Mouse (Mus musculus): Measurements from ENCODE around the gene Lrrk1.
A peak's percentile ranks its signal among the peaks of the same experiment; 100 is the strongest.

Lrrk1 gene

DNA sequence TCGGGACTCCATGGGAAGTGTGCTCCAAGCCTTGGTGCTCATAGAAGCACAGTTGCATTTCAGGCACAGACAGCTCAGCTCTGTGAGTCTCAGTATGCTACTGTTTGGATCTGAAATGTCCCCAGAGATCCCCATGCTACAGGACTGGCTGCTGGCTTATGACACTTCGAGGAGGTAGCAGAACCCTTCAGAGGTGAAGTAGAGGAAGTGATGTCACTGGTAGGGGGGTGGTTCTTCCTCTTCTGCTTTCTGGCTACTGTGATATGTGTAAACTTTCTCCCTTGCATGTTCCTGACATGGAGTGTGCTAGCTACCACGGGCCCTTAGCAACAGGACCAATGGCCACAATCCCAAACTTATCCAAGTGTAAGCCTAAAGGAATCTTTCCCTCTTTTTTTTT lies 162.3 kb downstream of the Lrrk1 start:
- no peak for DNase-seq (ENCODE audit: low read depth, low spot score)

DNA sequence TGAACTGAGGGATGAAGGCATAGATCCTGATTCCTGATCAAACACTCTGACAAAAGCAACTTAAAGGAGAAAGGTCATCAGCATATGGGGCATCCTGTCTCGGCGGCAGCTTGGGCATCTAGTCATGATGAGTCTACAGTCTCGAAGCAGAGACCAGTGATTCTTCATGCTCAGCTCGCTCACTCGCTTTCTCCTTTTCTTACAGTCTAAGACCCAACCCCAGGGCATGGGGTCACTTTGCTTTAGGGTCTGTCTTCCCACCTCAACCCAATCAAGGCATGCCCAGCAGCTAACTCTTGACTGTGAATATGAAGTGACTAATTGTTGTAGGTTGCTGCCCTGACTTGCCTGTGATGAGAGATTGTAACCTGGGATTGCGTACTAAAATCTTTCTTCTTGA lies 163.6 kb downstream of the Lrrk1 start:
- no peak for DNase-seq (ENCODE audit: low read depth, low spot score)

DNA sequence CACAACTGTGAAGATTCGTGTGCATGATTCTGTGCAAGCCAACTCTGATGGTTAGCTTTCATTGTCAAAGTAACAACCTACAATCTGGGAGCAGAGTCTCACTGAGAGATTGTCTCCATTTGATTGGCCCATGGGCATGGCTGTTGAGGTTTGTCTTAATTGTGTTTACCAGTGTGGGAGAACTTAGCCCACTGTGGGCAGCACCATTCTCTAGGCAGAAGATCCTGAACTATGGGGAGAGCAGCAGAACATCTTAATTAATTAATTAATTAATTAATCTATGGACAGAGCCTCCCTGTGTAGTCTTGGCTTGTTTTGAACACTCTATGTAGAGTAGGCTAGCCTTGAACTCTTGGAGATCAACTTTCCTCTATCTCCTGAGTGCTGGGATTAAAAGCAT lies 164.4 kb downstream of the Lrrk1 start:
- no peak for DNase-seq (ENCODE audit: low read depth, low spot score)

DNA sequence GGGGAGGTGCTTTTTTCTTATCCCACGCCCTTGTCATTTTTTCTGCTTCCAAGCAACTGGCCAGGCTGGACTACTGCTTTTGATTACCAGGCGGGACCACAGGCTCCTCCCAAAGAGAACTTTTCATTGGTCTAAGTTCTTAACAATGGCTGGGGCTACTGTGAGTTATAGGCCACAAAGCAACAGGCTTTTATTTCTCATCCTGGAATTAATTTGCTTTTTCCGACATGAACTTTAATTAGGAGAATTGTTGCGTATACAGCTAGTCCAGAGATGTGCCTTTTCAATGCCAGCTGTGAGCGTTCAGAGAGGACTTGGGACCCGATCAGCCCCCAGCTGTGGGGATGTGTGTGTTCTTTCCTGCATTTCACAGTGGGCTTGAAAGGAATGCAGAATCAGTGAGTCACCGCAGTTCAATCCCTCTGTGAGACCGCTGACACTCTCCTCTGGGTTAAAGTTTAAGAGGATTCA lies 165.5 kb downstream of the Lrrk1 start:
- DNase-seq (ENCODE audit: low read depth, low spot score) = no peak

DNA sequence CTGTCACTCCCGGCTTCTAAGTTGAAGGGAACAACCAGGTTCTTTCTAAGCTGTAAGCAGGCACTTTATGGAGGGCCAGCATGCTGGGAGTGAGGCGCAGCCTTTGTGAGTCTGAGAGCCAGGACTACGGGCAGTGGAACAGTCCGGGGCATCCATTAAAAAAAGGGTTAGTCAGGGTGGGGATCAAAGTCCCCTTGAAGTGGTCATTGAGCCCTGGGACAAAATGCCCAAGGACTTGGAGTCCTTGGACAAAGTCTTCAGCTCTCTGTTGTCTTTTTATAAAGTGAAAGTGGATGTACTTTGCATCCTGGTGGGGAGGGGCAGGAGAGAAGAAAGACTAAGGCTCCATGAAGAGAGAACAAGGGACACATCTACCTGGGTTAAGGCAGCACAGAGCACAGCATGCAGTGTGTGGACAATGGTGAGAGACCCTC lies 168.3 kb downstream of the Lrrk1 start:
- DNase-seq (ENCODE audit: low read depth, low spot score) = no peak

DNA sequence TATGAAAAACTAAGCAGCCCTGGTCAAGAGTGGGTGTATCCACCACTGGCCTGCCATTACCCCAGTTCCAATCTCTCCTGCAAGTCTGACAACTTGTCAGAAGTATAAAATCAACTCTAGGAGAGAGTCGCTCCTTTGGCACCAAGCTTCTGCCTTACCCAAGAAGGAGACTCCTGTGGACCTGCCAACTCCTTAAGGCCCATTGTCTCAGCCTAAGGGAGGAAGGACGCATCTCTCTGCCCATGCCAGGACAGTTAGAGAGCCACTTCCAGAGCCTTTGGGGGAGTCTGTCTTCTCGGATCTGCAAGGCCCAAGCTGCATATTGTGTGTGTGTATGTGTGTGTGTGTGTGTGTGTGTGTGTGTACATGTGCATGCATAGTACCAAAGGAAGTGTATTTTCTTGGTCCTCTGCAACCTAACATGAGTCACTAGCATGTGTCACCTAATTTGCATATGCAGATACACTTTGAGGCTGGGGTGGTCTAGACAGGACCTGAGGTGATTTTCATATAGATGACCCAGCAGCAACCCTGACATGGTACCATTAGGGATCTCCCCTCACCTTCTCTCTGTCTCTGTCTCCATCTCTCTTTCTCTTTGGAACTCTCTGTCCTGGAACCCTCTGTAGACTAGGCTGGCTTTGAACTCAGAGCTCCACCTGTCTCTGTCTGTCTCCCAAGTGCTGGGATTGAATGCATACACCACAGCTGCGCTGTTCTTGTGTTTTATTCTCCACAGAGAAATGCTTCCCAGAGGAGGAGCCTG lies 168.9 kb downstream of the Lrrk1 start:
- no peak for DNase-seq (ENCODE audit: low read depth, low spot score)

DNA sequence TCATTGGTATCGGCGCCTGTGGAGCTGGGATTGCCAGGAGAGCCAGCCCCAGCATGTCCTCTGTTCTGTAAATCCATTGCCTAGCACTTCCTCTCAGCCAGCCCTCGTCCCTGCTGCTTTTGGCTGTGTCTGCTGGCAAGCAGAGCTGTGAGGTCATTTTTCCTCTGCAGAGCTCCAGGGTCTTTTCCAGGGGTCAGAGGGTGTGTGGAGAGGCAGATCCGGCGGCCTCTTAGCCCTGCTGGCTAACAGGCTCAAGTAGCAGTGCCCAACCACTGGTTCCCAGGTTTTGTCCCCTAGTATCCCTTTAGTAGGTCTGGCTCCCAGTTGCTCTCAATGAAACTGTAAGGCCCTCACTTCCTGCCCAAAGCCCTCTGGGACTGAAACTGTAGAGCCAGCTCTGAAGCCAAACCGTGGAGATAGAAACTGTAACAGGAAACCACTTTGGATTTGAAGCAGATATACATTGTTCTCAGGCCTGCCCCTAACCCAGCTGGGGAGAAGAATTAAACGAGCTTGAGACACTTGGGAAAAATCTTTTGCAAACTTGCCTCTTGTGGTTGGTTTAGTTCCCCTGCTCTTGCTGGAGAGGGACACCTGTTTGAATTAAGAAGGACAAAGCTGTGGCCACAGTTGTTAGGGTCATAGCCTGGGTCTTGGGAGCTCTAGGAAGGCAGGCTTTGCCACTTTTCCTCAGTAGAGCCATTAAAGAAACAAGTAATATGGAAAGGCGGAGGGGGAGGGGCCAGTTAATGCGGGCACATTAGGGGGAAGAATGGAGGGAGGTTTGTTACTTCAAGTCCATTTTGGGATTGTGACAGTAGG lies 169.7 kb downstream of the Lrrk1 start:
- no peak for DNase-seq (ENCODE audit: low read depth, low spot score)

DNA sequence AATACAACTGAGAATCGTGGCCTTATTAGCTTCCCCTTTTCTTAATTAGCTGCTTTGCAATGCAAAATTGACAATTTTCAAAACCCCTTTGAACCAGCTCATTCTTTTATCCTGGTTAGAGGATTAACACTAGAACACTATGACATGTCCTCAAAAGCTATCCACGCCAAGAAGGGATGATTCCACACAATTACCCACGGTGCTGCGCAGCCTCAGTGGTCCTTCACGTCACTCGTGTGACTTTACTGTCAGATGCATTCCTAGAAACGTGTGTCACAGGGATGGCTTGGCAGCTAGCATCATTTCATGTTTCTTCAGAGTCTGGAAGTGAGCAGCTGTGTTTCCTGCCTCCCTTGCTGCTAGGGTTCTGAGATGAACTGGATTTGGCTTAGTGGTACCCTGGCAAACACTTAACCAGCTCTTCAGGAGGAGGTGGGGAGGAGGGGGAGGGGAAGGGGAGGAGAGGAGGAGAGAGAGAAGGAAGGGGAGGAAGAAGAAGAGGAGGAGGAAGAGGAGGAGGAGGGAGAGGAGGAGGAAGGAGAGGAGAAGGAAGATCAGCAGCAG lies 170.5 kb downstream of the Lrrk1 start:
- no peak for DNase-seq (ENCODE audit: low read depth, low spot score)

DNA sequence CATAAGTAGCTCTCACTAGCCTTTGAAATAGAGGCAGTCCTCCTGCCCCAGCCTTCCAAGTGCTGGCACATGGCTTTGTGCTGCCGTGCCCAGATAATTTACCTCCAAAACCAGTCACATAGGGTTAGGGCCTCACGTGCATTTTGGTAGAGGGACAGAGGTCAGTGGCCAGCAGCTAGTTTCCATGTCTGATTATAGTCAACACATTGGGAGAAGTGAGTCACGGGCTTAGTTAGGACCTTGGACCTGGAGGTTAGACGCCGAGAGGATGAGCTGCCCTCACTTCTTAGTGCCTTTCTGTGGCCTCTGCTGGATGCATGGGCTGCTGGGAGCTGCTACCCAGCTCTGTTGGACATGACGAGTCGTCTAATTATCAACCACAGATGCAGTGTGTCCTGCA lies 171.1 kb downstream of the Lrrk1 start:
- DNase-seq (ENCODE audit: low read depth, low spot score) = no peak

DNA sequence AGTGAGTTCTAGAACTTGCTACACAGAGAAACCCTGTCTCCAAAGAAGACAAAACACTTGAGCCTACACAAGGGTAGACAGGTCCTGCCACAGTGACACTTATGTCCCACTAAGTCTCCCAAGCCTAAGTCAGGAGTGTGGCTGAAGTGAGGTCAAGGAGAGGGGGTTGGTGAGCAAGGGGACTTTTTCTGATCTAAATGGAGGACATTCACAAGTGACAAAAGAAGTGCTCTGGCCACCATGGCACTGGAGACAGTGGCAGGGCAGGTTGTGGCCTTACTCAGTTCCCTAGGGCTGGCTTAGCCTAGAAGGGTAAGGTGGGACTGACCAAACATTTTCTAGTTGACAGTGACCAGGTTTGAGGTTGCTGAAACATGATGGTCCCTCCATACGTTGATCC lies 172.2 kb downstream of the Lrrk1 start:
- DNase-seq (ENCODE audit: low read depth, low spot score) = no peak

DNA sequence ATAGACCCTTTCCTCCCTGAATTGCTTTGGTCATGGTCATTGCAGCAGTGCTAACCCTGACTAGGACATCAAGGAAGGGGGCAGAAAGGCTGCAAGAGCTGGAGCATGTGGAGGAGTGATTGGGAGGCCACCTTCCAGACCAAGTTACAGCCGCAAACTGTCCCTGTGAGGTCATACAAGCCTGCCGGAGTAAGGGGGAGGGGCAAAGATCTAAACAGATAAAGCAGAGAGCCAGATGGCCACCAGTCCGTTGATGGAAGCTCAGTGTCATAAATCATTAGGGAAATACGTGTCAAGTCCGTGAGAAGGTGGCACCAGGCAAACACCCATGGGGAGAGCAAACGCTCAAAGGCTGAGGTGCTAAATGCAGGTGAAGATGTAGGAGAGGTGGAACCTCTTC lies 173.7 kb downstream of the Lrrk1 start:
- DNase-seq (ENCODE audit: low read depth, low spot score) = no peak

DNA sequence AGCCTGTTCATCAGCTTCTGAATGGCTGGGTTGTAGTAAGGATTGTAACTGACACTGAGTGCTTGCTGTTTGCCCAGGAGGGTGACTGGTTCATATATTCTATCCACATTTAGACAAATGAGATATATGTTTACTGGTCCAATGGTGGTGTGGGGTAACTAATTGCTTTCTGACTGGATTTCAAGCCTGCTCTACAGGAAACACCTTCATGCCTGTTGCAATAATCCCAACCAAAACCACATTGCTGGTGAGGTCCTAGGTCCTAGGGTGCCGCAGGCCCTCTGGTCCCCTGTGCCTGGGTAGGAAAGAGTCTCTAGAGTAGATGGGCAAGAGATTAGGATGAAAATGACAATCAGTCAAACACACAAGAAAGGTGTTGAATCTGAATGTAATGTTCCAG lies 175.3 kb downstream of the Lrrk1 start:
- DNase-seq (ENCODE audit: low read depth, low spot score) = no peak

DNA sequence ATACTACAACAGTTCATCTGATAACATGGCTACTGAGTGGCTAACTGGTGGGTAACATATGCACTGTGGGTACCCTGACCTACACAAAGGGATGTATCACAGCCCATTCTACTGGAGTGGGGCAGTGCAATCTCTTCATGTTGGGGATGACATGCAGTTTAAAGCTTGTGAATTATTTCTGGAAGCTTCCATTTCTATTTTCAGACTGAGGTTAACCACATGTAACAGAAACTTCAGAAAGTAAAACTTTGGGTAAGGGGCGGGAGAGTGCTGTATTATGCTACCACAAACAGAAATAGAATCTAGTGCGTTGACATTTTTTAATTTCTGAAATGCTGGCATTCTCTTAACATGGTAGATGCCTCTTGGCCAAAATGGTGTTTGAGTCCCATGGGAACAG lies 178.2 kb downstream of the Lrrk1 start:
- no peak for DNase-seq (ENCODE audit: low read depth, low spot score)

DNA sequence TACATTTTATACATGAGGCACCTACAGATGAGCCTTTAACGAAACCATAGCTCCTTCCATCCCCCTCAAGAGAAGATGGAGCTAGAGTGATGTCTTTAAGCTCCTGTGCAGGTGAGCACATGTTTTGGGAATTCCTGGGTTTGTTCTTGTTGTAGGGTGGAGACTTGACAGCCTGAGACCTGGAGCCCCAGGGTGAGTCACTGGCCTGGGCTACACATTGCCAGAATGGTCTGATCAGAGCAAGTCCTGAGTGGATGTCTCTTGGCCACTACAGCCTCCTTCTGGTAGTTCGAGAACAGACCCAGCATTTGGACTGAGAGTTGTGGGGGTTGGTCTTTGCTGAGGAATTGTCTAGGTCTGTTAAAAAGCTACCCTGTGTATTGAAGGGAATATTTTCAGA lies 186.5 kb downstream of the Lrrk1 start:
- no peak for DNase-seq (ENCODE audit: low read depth, low spot score)

DNA sequence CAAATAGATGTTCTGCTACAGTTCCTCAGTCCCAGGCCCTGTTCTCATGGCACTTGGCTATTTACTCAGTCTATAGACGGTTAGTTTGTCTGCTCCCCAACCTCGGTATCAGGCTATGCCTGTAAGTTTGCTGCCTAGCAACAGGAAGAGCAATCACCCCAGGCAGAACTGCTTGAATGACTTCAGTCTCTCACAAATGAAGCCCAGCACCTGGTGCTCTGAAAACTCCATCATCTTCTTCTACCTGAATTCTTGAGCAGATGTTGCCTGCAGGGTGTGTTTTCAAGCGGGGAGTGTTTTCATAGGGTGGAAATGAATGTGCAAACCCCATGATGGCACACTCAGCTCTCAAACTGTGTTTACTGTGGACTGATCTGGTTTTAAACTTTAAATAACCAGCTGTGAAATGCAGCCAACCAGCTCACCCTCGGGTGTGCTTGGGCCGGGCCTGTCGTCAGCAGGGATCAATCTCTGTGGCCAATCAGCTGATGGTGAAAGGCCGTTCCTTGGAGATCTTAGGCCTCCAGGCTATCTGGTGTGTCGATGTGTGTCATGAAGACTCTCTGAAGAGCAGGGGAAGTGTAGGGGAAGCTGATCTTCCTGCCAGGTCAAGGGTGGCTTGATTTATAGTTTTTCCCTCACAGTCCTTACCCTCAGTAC lies 187.2 kb downstream of the Lrrk1 start:
- DNase-seq (ENCODE audit: low read depth, low spot score) = no peak

DNA sequence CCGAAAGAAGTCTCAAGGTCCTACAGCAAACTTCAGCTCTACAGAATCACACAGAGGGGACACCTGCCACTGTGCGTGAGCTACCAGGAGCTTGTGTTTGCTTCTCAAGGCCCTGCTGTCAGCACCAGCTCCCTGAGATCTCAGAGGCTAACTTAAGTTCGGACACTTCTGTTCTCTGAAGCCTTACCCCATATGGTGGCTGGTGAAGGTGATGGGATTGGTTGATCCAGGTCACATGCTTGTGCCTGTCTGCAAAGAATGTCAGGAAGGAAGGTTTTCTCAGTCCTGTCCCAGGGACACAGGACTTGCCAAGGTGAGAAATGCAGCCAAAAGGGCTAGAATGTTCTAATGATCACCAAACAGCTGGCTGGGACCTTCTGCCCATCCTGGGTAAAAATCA lies 187.8 kb downstream of the Lrrk1 start:
- no peak for DNase-seq (ENCODE audit: low read depth, low spot score)

DNA sequence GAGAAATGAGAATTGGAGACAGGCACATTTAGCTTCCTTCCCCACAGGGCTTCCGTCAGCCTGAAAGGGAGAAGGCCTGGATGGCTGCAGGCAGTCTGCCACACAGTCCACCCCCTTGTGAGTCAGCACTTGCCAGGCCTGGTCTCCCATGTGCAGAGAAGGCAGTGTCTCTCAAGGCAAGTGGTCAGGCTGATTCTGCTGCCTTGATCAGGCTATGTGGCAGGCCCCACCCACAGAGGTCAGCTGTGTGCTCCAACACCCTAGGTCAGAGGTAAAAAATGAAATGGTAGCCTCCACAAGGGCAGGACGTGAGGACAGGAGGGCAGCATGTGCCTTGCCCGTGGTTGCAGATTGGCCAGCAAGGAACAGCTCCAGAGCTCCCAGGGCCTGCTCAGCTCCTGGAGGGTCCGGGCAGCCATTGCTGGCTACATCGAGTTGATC lies 188.7 kb downstream of the Lrrk1 start:
- DNase-seq (ENCODE audit: low read depth, low spot score) = peak; percentile 28

DNA sequence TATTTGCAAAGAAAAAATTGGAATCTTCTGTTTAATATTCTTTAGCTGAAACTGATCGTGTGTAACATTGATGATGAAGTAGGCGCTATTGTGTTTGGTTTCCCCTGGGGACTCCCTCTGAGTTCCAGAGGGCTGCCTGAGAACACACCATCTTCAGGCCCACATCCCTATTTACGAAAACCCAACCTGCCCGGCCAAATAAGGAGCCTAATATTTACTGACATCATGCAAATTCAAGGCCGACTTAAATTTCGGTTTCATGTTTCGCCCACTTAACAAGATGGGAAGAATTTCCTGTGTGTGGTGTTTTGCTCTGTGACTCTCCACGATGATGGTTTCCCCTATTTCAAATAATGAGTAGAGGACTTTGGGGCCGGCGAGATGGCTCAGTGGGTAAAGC lies 189.7 kb downstream of the Lrrk1 start:
- no peak for DNase-seq (ENCODE audit: low read depth, low spot score)

DNA sequence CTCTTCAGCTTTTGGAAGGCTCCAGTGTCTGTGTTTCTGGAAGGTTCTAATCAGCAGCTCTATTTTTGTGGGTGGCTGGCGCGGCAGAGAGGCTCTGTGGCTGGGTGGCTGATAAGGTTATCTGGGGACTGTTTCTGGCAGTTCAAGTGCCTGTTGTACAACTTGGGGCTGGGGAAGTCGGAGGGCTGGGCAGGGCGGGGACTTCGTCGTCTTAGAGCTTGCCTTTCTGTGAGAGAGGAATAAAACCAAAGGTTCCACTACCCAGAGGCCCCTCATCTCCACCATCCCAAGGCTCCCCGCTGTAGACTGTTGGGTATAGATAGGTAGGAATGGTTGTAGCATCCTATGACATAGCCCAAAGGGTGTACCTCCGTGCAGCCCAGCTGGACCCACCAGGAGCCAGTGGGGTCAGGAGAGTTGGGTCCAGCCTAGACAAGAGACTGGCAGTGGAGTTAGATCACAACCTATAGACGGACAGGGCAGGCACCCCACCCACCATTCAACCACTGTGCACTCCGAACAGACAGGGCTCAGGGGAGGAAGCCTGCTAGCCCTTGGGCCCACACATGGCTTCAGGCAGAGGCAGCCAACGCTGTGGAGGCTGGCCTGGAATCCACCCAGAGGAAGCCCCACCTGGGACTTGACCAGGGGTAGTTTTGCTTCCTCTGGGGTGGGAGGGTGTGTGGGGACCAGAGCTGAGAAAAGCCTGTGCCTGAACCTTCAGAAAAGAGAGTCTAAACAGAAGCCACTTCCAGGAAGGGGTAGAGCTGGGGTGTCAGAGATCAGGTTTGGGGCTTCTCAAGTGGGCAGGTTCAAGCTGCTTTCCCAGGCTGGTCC lies 191.3 kb downstream of the Lrrk1 start:
- peak; percentile 39 for DNase-seq (ENCODE audit: low read depth, low spot score)

DNA sequence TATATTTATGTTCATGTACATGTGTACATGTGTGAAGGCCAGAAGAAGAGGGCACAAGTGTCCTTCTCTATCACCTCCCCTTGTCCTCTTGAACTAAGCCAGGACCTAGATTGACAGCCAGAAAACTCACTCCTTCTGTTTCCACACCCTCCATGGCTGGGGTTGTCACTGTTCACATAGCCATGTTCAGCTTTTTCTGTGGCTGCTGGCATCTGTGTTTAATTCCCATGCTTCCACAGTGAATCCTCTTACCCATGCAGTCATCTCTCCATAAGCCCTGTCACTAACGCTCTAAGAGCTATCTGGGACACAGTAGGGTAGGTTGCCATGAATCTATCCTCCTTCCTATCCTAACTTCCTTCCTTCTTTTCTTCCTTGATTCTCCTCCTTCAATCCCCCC lies 192.3 kb downstream of the Lrrk1 start:
- no peak for DNase-seq (ENCODE audit: low read depth, low spot score)

DNA sequence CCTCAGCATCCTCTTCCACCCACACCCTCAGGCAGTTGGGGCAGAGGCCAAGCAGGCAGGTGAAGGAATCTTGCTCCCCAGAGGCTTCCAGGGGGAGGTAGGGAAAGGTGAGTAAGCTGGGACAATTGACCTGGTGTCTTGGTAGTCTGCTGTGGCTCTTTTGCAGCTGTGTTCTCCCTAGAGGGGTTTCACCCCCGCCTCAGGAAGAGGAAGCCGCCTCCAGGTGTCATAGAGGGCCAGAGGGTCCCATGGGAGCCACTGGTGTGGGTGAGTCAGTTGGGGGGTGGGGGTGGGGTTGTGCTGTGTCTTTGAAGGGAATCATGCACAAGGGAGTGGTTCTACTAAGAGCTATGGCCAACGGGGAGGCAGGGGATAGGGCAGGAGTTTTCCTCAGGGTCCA lies 193.6 kb downstream of the Lrrk1 start:
- no peak for DNase-seq (ENCODE audit: low read depth, low spot score)

Data from telencephalon, adult 2 months (tissue).